8 mouse cellular contexts compared by ENCODE assay signal in the genomic region with DNA sequence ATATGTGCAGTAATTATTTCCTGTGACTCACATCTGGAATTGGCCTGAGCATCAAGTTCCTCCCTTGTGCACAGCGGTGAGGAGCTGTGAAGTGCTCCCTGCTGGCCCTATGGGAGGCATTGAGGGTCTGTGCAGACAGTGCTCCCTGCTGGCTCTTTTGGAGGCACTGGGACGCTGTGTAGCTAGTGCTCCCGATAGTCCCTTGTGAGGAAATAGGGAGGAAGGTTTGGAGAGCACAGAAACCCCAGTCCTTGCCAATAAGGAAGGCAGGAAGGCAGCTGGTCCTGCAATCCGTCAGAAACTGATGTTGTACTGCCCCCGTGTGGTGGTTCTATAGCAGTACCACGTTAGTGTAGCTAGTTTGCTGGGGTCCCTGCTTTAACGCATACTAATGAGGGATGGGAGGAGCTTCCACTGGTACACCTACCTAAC. TPM values are rescaled to one million over a fixed set of nuclear protein-coding genes. Genes with fewer than 3 reads are reported as not detected.
DNase-seq lines count a peak whose midpoint lies in the region; ATAC-seq and TF ChIP-seq lines count a peak whose summit lies in the region.

No protein-coding gene starts in this region.

- no peaks in the 10 kb centered on the region for H3K36me3 ChIP-seq in embryonic facial prominence, embryonic 14.5 days (ENCODE audit: control insufficient read depth, insufficient read depth, low read length)
- H3K36me3 ChIP-seq in kidney, embryonic 14.5 days (ENCODE audit: control insufficient read depth, insufficient read depth, low read length) = no peaks in the 10 kb centered on the region
- no peaks in the 10 kb centered on the region for H3K36me3 ChIP-seq in liver, adult 2 months (ENCODE audit: control insufficient read depth, insufficient read depth, low read length)
- no peaks in the 10 kb centered on the region for H3K36me3 ChIP-seq in myocyte (ENCODE audit: control insufficient read depth, insufficient read depth)
- no peaks in the 10 kb centered on the region for H3K36me3 ChIP-seq in splenic B cell, adult 2 months (ENCODE audit: control insufficient read depth, insufficient read depth, low read length, poor library complexity, severe bottlenecking)

- DNase-seq in 416B (ENCODE audit: low read depth) = peak; percentile 90
- DNase-seq in adrenal gland, postnatal 4 days (ENCODE audit: low spot score in 2 of 2) = peak; percentile 52 to 58
- peak; percentile 94 for DNase-seq in embryonic facial prominence, embryonic 14.5 days (ENCODE audit: low spot score)
- DNase-seq in heart, adult 9 months (ENCODE audit: low spot score in 2 of 2) = peak; percentile 47 to 55
- peak; percentile 50 for DNase-seq in liver, adult 2 months (ENCODE audit: extremely low read depth, low read depth, low spot score)
- peak; percentile 76 for DNase-seq in splenic B cell, adult 2 months (ENCODE audit: low read depth, low spot score)

- H3K4me3 ChIP-seq in embryonic facial prominence, embryonic 14.5 days (ENCODE audit: low read depth, low read length) = no peak overlapping the region
- no peak overlapping the region for H3K4me3 ChIP-seq in kidney, embryonic 14.5 days (ENCODE audit: low read length)
- H3K4me3 ChIP-seq in liver, adult 2 months (ENCODE audit: insufficient read depth, low read depth, low read length) = no peak overlapping the region
- no peak overlapping the region for H3K4me3 ChIP-seq in myocyte

- TF ChIP-seq POLR2A in liver, adult 2 months (IDR thresholded peaks at IDR 0.05; ENCODE audit: extremely low read depth, insufficient read depth, low read length) = no peak
- no peak for TF ChIP-seq POLR2A in myocyte (IDR thresholded peaks at IDR 0.05; ENCODE audit: insufficient read length, low read depth)

- no peak overlapping the region for H3K9ac ChIP-seq in embryonic facial prominence, embryonic 14.5 days (ENCODE audit: low read depth, low read length)
- H3K9ac ChIP-seq in kidney, embryonic 14.5 days (ENCODE audit: low read depth, low read length) = no peak overlapping the region
- H3K9ac ChIP-seq in liver, adult 2 months (ENCODE audit: low read depth, low read length) = no peak overlapping the region

- H3K79me2 ChIP-seq in liver, adult 2 months (ENCODE audit: control insufficient read depth, insufficient read depth, low read length) = no peaks in the 10 kb centered on the region
- no peaks in the 10 kb centered on the region for H3K79me2 ChIP-seq in myocyte (ENCODE audit: control insufficient read depth, insufficient read depth)

- peak; percentile 85 for ATAC-seq in embryonic facial prominence, embryonic 14.5 days (ENCODE audit: low read depth)
- ATAC-seq in kidney, embryonic 14.5 days (ENCODE audit: low FRiP score, low TSS enrichment) = peak; percentile 77

- peak overlapping the region; percentile 10; the same call in 1 of the 2 replicates for H3K4me2 ChIP-seq in embryonic facial prominence, embryonic 14.5 days (ENCODE audit: low read depth, low read length)
- H3K4me2 ChIP-seq in kidney, embryonic 14.5 days (replicated peaks; ENCODE audit: low read depth, low read length) = no peak overlapping the region
- H3K4me2 ChIP-seq in myocyte (ENCODE audit: low read depth) = peak overlapping the region; percentile 39

- H3ac ChIP-seq in myocyte (ENCODE audit: control insufficient read depth, insufficient read length) = no peak overlapping the region

- TF ChIP-seq CTCF in liver, adult 2 months (IDR thresholded peaks at IDR 0.05; ENCODE audit: low read depth, low read length) = peak; percentile 72

- 6% methylated on average over 7 of the region's 7 CpGs for WGBS in embryonic facial prominence, embryonic 14.5 days
- WGBS in kidney, embryonic 14.5 days = 10% methylated on average over 7 of the region's 7 CpGs
- 12% methylated on average over 7 of the region's 7 CpGs for WGBS in liver, adult 2 months

- no peaks in the 10 kb centered on the region for H3K27me3 ChIP-seq in embryonic facial prominence, embryonic 14.5 days (replicated peaks; ENCODE audit: control insufficient read depth, insufficient read depth, low read length)
- H3K27me3 ChIP-seq in kidney, embryonic 14.5 days (ENCODE audit: control insufficient read depth, insufficient read depth, low read length) = 0 out of 2 replicates have a peak, but pooled peaks cover 3% of the 10 kb centered on the region
- H3K27me3 ChIP-seq in liver, adult 2 months (ENCODE audit: control insufficient read depth, insufficient read depth, low read length) = no peaks in the 10 kb centered on the region
- H3K27me3 ChIP-seq in myocyte (ENCODE audit: control insufficient read depth, insufficient read depth, insufficient read length) = no peaks in the 10 kb centered on the region
- H3K27me3 ChIP-seq in splenic B cell, adult 2 months (ENCODE audit: control insufficient read depth, insufficient read depth, low read length, poor library complexity, severe bottlenecking) = no peaks in the 10 kb centered on the region

- no peaks in the 10 kb centered on the region for H3K4me1 ChIP-seq in embryonic facial prominence, embryonic 14.5 days (ENCODE audit: control insufficient read depth, insufficient read depth, low read length)
- H3K4me1 ChIP-seq in kidney, embryonic 14.5 days (ENCODE audit: control insufficient read depth, insufficient read depth, low read length) = no peaks in the 10 kb centered on the region
- no peaks in the 10 kb centered on the region for H3K4me1 ChIP-seq in liver, adult 2 months (ENCODE audit: control insufficient read depth, insufficient read depth, low read length)

- H3K27ac ChIP-seq in embryonic facial prominence, embryonic 14.5 days (replicated peaks; ENCODE audit: low read depth, low read length) = no peak overlapping the region
- no peak overlapping the region for H3K27ac ChIP-seq in kidney, embryonic 14.5 days (ENCODE audit: low read depth, low read length)
- no peak overlapping the region for H3K27ac ChIP-seq in liver, adult 2 months (replicated peaks; ENCODE audit: insufficient read depth, low read depth, low read length)

- H3K9me3 ChIP-seq in embryonic facial prominence, embryonic 14.5 days (ENCODE audit: control insufficient read depth, low read length) = no peaks in the 10 kb centered on the region
- H3K9me3 ChIP-seq in kidney, embryonic 14.5 days (ENCODE audit: control insufficient read depth, low read length) = no peaks in the 10 kb centered on the region

TF ChIP-seq in myocyte, 11 proteins besides CTCF, POLR2A, EP300 and RAD21:
- TF ChIP-seq MYOD1 (IDR thresholded peaks at IDR 0.05; ENCODE audit: control insufficient read depth in 1 of 3, insufficient read length in 2 of 3, low read depth in 2 of 3) (peak in 1 of 3 experiments; percentile 40), MYOG (IDR thresholded peaks at IDR 0.05; ENCODE audit: control insufficient read depth in 1 of 3, insufficient read depth in 1 of 3, insufficient read length in 2 of 3, low read depth in 2 of 3) (no peak)

RNA-seq across cellular contexts. Expression of a gene that starts 29.9 kb away (rescaled TPM):
- total RNA-seq in adrenal gland, postnatal 4 days (2021) = 10 to 100 TPM; 41.3 to 49.1 TPM
- 58.1 and 70.1 TPM in 2 replicates for polyA plus RNA-seq in embryonic facial prominence, embryonic 14.5 days (2014; fragmentation: Nextera tagmentation; extraction: Ambion mirVana)
- polyA plus RNA-seq in kidney, embryonic 14.5 days (2014; fragmentation: Nextera tagmentation; extraction: Ambion mirVana) = 79.5 and 97.6 TPM in 2 replicates
- total RNA-seq in liver, adult 2 months (2014; rRNA removed) = 36.2 and 52.9 TPM in 2 replicates
- 2.9 and 3.1 TPM in 2 replicates for polyA plus RNA-seq in liver, adult 2 months (2012; rRNA removed)
- 51.9 TPM for polyA plus RNA-seq in myocyte (2012; fragmentation: generic; extraction: Trizol)

RNA-seq across cellular contexts. Expression of a gene that starts 60.0 kb away (rescaled TPM):
- under 1 TPM; 0.76 to 0.82 TPM for total RNA-seq in adrenal gland, postnatal 4 days (2021)
- polyA plus RNA-seq in embryonic facial prominence, embryonic 14.5 days (2014; fragmentation: Nextera tagmentation; extraction: Ambion mirVana) = 0.65 and 0.96 TPM in 2 replicates
- 1.3 and 1.4 TPM in 2 replicates for polyA plus RNA-seq in kidney, embryonic 14.5 days (2014; fragmentation: Nextera tagmentation; extraction: Ambion mirVana)
- total RNA-seq in liver, adult 2 months (2014; rRNA removed) = 0.07 TPM in 1 of 2 replicates, not detected in the other
- 0.05 TPM in 1 of 2 replicates, not detected in the other for polyA plus RNA-seq in liver, adult 2 months (2012; rRNA removed)
- polyA plus RNA-seq in myocyte (2012; fragmentation: generic; extraction: Trizol) = 0.01 TPM

Comparison
In these comparisons a context has a peak if more than half of its experiments do, and no peak if none do; other contexts are left out.
1. RNA of a gene that starts 29.9 kb away (polyA plus RNA-seq): 79.5 to 97.6 TPM in kidney, embryonic 14.5 days, 58.1 to 70.1 TPM in embryonic facial prominence, embryonic 14.5 days and 51.9 TPM in myocyte (single experiment); 2.9 to 3.1 TPM in liver, adult 2 months; every median in the first group is over 10 times any median in the second.
2. Peak in every context shown above with its lines, with median percentiles within 50 percentile points of each other: DNase-seq.